ENCODE assay signal across 11 mouse cellular contexts in genomic region chr6:72357164-72358079, GRCm38 (mm10). TPM values are rescaled to one million over a fixed set of nuclear protein-coding genes. Genes with fewer than 3 reads are reported as not detected.
DNase-seq lines count a peak whose midpoint lies in the region; ATAC-seq and TF ChIP-seq lines count a peak whose summit lies in the region.
"Had no signal": no experiment of that assay in that cellular context is flagged by ENCODE, and none has a peak within 500 bp of the region (broad histone marks: within the 10 kb centered on the region; RNA-seq: fewer than 3 reads in every experiment).

No protein-coding gene starts in this region.

- no peak for ATAC-seq in heart, embryonic 15.5 days (replicated peaks; ENCODE audit: insufficient number of reproducible peaks, insufficient read depth, low FRiP score, low read depth)
- peak; percentile 39 for ATAC-seq in liver, embryonic 14.5 days (ENCODE audit: insufficient read depth)

- peak; percentile 81 for TF ChIP-seq EP300 in liver, embryonic 14.5 days (IDR thresholded peaks at IDR 0.05; ENCODE audit: low read depth)

- intact Hi-C loops in heart, postnatal 36 days (cut with DNase I): no loop called here

- TF ChIP-seq CTCF in liver, embryonic 14.5 days (IDR thresholded peaks at IDR 0.05; ENCODE audit: low read depth): no peak

- H3K36me3 ChIP-seq in heart, embryonic 15.5 days: peaks cover 18% of the 10 kb centered on the region; the same call in 1 of the 2 replicates
- H3K36me3 ChIP-seq in liver, embryonic 14.5 days (replicated peaks; ENCODE audit: control insufficient read depth, insufficient read depth, low read depth): peaks cover 20% of the 10 kb centered on the region

- WGBS in heart, embryonic 15.5 days: 57% methylated on average over 5 of the region's 5 CpGs
- WGBS in liver, embryonic 14.5 days (ENCODE audit: insufficient replicate concordance): 49% methylated on average over 5 of the region's 5 CpGs

- no peak overlapping the region for H3K9ac ChIP-seq in heart, embryonic 15.5 days
- no peak overlapping the region for H3K9ac ChIP-seq in liver, embryonic 14.5 days (replicated peaks)

- H3K4me3 ChIP-seq in heart, embryonic 15.5 days: no peak overlapping the region
- no peak overlapping the region for H3K4me3 ChIP-seq in liver, embryonic 14.5 days (ENCODE audit: insufficient read depth in 1 of 2, low read depth in 2 of 2, low read length in 2 of 2)

- no peaks in the 10 kb centered on the region for H3K27me3 ChIP-seq in heart, embryonic 15.5 days
- H3K27me3 ChIP-seq in liver, embryonic 14.5 days (ENCODE audit: control insufficient read depth, insufficient read depth, low read length): peaks cover 30% of the 10 kb centered on the region

- H3K4me1 ChIP-seq in heart, embryonic 15.5 days (replicated peaks): peaks cover 60% of the 10 kb centered on the region
- H3K4me1 ChIP-seq in liver, embryonic 14.5 days (replicated peaks; ENCODE audit: control insufficient read depth in 2 of 2, insufficient read depth in 2 of 2, low read length in 1 of 2): peaks cover 15 to 35% of the 10 kb centered on the region in 2 experiments

- H3K9me3 ChIP-seq in heart, embryonic 15.5 days (replicated peaks): no peaks in the 10 kb centered on the region
- H3K9me3 ChIP-seq in liver, embryonic 14.5 days (ENCODE audit: control insufficient read depth, low read length): no peaks in the 10 kb centered on the region

- H3K4me2 ChIP-seq in heart, embryonic 15.5 days: no peak overlapping the region
- H3K4me2 ChIP-seq in liver, embryonic 14.5 days (ENCODE audit: low read depth): peak overlapping the region; percentile 35

- peak; percentile 36 for DNase-seq in cerebellum, adult 11-12 months
- no peak for DNase-seq in cerebellum, adult 18-20 months
- DNase-seq in heart, postnatal 36 days: no peak
- peak; percentile 36 for DNase-seq in brain, adult 2 months (ENCODE audit: low read depth, low spot score)
- peak; percentile 61 to 64 (median 62) for DNase-seq in liver, embryonic 14.5 days (ENCODE audit: low read depth in 3 of 3, low spot score in 3 of 3)
- no peak for DNase-seq in natural killer cell, adult 2 months (ENCODE audit: low spot score in 2 of 2)
- no peak for DNase-seq in urinary bladder, postnatal 25 days (ENCODE audit: low spot score)
- DNase-seq: adrenal gland, adult 2 months; cerebellum, adult 2 months; thymus, postnatal 36 days had no signal

- H3K27ac ChIP-seq in heart, embryonic 15.5 days: 0 out of 2 replicates have a peak overlapping the region, but pooled peaks have one; percentile 12
- H3K27ac ChIP-seq in liver, embryonic 14.5 days: no peak overlapping the region

RNA-seq across cellular contexts. Expression of gene Tmem150a, which starts 2.2 kb away (rescaled TPM):
- polyA plus RNA-seq in heart, embryonic 15.5 days (2015; fragmentation: Nextera tagmentation; extraction: Ambion mirVana): 11.1 and 12.8 TPM in 2 replicates
- total RNA-seq in heart, postnatal 36 days (2021): 10 to 100 TPM; 19.3 to 22.6 TPM
- polyA plus RNA-seq in liver, embryonic 14.5 days (2012; rRNA removed): 39.0 and 58.3 TPM in 2 replicates
- 43.6 and 48.0 TPM in 2 replicates for polyA plus RNA-seq in liver, embryonic 14.5 days (2014; fragmentation: Nextera tagmentation; extraction: Ambion mirVana)

RNA-seq across cellular contexts. Expression of gene Rnf181, which starts 9.3 kb away (rescaled TPM):
- polyA plus RNA-seq in heart, embryonic 15.5 days (2015; fragmentation: Nextera tagmentation; extraction: Ambion mirVana): 76.8 and 86.0 TPM in 2 replicates
- 10 to 100 TPM; 42.8 to 47.6 TPM for total RNA-seq in heart, postnatal 36 days (2021)
- polyA plus RNA-seq in liver, embryonic 14.5 days (2012; rRNA removed): 40.3 and 42.8 TPM in 2 replicates
- 68.0 and 75.4 TPM in 2 replicates for polyA plus RNA-seq in liver, embryonic 14.5 days (2014; fragmentation: Nextera tagmentation; extraction: Ambion mirVana)

RNA-seq across cellular contexts. Expression of gene 0610030E20Rik, which starts 10.3 kb away (rescaled TPM):
- polyA plus RNA-seq in heart, embryonic 15.5 days (2015; fragmentation: Nextera tagmentation; extraction: Ambion mirVana): 15.6 and 20.0 TPM in 2 replicates
- 10 to 100 TPM in 1 of 2 experiments, 1 to 10 TPM in 1; 9.8 to 11.3 TPM for total RNA-seq in heart, postnatal 36 days (2021)
- 8.7 and 10.1 TPM in 2 replicates for polyA plus RNA-seq in liver, embryonic 14.5 days (2012; rRNA removed)
- 7.9 and 10.9 TPM in 2 replicates for polyA plus RNA-seq in liver, embryonic 14.5 days (2014; fragmentation: Nextera tagmentation; extraction: Ambion mirVana)

RNA-seq across cellular contexts. Expression of gene Usp39, which starts 12.4 kb away (rescaled TPM):
- polyA plus RNA-seq in heart, embryonic 15.5 days (2015; fragmentation: Nextera tagmentation; extraction: Ambion mirVana): 25.3 and 28.0 TPM in 2 replicates
- total RNA-seq in heart, postnatal 36 days (2021): 10 to 100 TPM; 14.7 to 16.6 TPM
- polyA plus RNA-seq in liver, embryonic 14.5 days (2012; rRNA removed): 23.9 and 32.7 TPM in 2 replicates
- polyA plus RNA-seq in liver, embryonic 14.5 days (2014; fragmentation: Nextera tagmentation; extraction: Ambion mirVana): 49.6 and 58.7 TPM in 2 replicates

RNA-seq across cellular contexts. Expression of gene Vamp5, which starts 22.8 kb away (rescaled TPM):
- 43.2 and 46.1 TPM in 2 replicates for polyA plus RNA-seq in heart, embryonic 15.5 days (2015; fragmentation: Nextera tagmentation; extraction: Ambion mirVana)
- 10 to 100 TPM; 67.4 to 72.6 TPM for total RNA-seq in heart, postnatal 36 days (2021)
- polyA plus RNA-seq in liver, embryonic 14.5 days (2012; rRNA removed): 72.5 and 80.0 TPM in 2 replicates
- 81.0 and 94.5 TPM in 2 replicates for polyA plus RNA-seq in liver, embryonic 14.5 days (2014; fragmentation: Nextera tagmentation; extraction: Ambion mirVana)

Comparison
In these comparisons a context has a peak if more than half of its experiments do, and no peak if none do; other contexts are left out.
1. DNase-seq: peak in cerebellum, adult 11-12 months (single experiment), brain, adult 2 months (single experiment) and liver, embryonic 14.5 days (3 of 3); none in cerebellum, adult 18-20 months (0 of 2), heart, postnatal 36 days (0 of 2), natural killer cell, adult 2 months (0 of 2) and urinary bladder, postnatal 25 days (single experiment).